Mouse (Mus musculus): ENCODE measurements around the gene Fancm. TPM values are rescaled to one million over a fixed set of nuclear protein-coding genes. Genes with fewer than 3 reads are reported as not detected.

Gene Fancm
- polyA plus RNA-seq (2012; rRNA removed): 0.80 and 0.94 TPM in 2 replicates

GRCm38 (mm10) chr12:65075085-65075732, at the start of gene Fancm:
Gene Fancm (plus strand): TSS chr12:65075603.
- peaks cover 3% of the 10 kb centered on the region; the same call in 1 of the 2 replicates for H3K4me1 ChIP-seq (ENCODE audit: control insufficient read depth, insufficient read depth, insufficient read length, low read length)
- no peaks in the 10 kb centered on the region for H3K27me3 ChIP-seq (ENCODE audit: control insufficient read depth, insufficient read depth, low read length)
- peak within 1 kb of the TSS; percentile 96 for H3K4me3 ChIP-seq (ENCODE audit: low read depth, low read length)
- 2% methylated on average over 39 of the region's 39 CpGs for WGBS
- TF ChIP-seq CTCF (IDR thresholded peaks at IDR 0.05; ENCODE audit: extremely low read depth, insufficient read length, insufficient replicate concordance, low read depth, low read length): no peak; the same call in 1 of the 2 replicates
- peak; percentile 51 for TF ChIP-seq POLR2A (IDR thresholded peaks at IDR 0.05; ENCODE audit: low read depth, low read length)
- no peak within 1 kb of the TSS for H3K27ac ChIP-seq (ENCODE audit: insufficient read depth, low read depth, low read length)
- no peaks in the 10 kb centered on the region for H3K36me3 ChIP-seq (ENCODE audit: control insufficient read depth, insufficient read depth, low read length)

GRCm38 (mm10) chr12:65035839-65036189, 39.6 kb upstream of the Fancm start:
- Histone ChIP-seq H3K27me3 (ENCODE audit: control insufficient read depth, insufficient read depth, low read length) (no peaks in the 10 kb centered on the region), H3K27ac (ENCODE audit: insufficient read depth, low read depth, low read length) (peak overlapping the region; percentile 89; the same call in 1 of the 2 replicates), H3K4me3 (ENCODE audit: low read depth, low read length) (peak overlapping the region; percentile 99), H3K36me3 (ENCODE audit: control insufficient read depth, insufficient read depth, low read length) (no peaks in the 10 kb centered on the region), H3K4me1 (ENCODE audit: control insufficient read depth, insufficient read depth, insufficient read length, low read length) (no peaks in the 10 kb centered on the region)
- no peak for TF ChIP-seq POLR2A (IDR thresholded peaks at IDR 0.05; ENCODE audit: low read depth, low read length)
- no peak for TF ChIP-seq CTCF (IDR thresholded peaks at IDR 0.05; ENCODE audit: extremely low read depth, insufficient read length, insufficient replicate concordance, low read depth, low read length)
- WGBS: 44% methylated on average over 8 of the region's 8 CpGs

- WGBS: under 1% methylated on average over 65 of the region's 65 CpGs
- no peaks in the 10 kb centered on the region for H3K27me3 ChIP-seq (ENCODE audit: control insufficient read depth, insufficient read depth, low read length)
- no peaks in the 10 kb centered on the region for H3K36me3 ChIP-seq (ENCODE audit: control insufficient read depth, insufficient read depth, low read length)
- H3K4me3 ChIP-seq (ENCODE audit: low read depth, low read length): peak within 1 kb of the TSS; percentile 99
- H3K27ac ChIP-seq (ENCODE audit: insufficient read depth, low read depth, low read length): peak within 1 kb of the TSS; percentile 89
- TF ChIP-seq CTCF (IDR thresholded peaks at IDR 0.05; ENCODE audit: extremely low read depth, insufficient read length, insufficient replicate concordance, low read depth, low read length) (no peak), POLR2A (IDR thresholded peaks at IDR 0.05; ENCODE audit: low read depth, low read length) (peak; percentile 69; the same call in 1 of the 2 replicates)
- H3K4me1 ChIP-seq (ENCODE audit: control insufficient read depth, insufficient read depth, insufficient read length, low read length): no peaks in the 10 kb centered on the region
Observed at GRCm38 (mm10) chr12:65036190-65036870, 39.1 kb upstream of the Fancm start, which contains the start of gene Prpf39. Gene Prpf39 (plus strand): TSS chr12:65036333.

GRCm38 (mm10) chr12:65036892-65037545, 38.4 kb upstream of the Fancm start:
- peak overlapping the region; percentile 99 for H3K4me3 ChIP-seq (ENCODE audit: low read depth, low read length)
- no peaks in the 10 kb centered on the region for H3K4me1 ChIP-seq (ENCODE audit: control insufficient read depth, insufficient read depth, insufficient read length, low read length)
- no peaks in the 10 kb centered on the region for H3K27me3 ChIP-seq (ENCODE audit: control insufficient read depth, insufficient read depth, low read length)
- TF ChIP-seq CTCF (IDR thresholded peaks at IDR 0.05; ENCODE audit: extremely low read depth, insufficient read length, insufficient replicate concordance, low read depth, low read length) (no peak), POLR2A (IDR thresholded peaks at IDR 0.05; ENCODE audit: low read depth, low read length) (no peak)
- H3K27ac ChIP-seq (ENCODE audit: insufficient read depth, low read depth, low read length): no peak overlapping the region
- H3K36me3 ChIP-seq (ENCODE audit: control insufficient read depth, insufficient read depth, low read length): no peaks in the 10 kb centered on the region
- WGBS: 4% methylated on average over 18 of the region's 18 CpGs

GRCm38 (mm10) chr12:65037546-65037937, 37.9 kb upstream of the Fancm start:
- Histone ChIP-seq H3K4me3 (ENCODE audit: low read depth, low read length) (no peak overlapping the region), H3K27me3 (ENCODE audit: control insufficient read depth, insufficient read depth, low read length) (no peaks in the 10 kb centered on the region), H3K4me1 (ENCODE audit: control insufficient read depth, insufficient read depth, insufficient read length, low read length) (no peaks in the 10 kb centered on the region), H3K27ac (ENCODE audit: insufficient read depth, low read depth, low read length) (no peak overlapping the region), H3K36me3 (ENCODE audit: control insufficient read depth, insufficient read depth, low read length) (peaks cover 2% of the 10 kb centered on the region; the same call in 1 of the 2 replicates)
- 2% methylated on average over 4 of the region's 4 CpGs for WGBS
- TF ChIP-seq POLR2A (IDR thresholded peaks at IDR 0.05; ENCODE audit: low read depth, low read length) (no peak), CTCF (IDR thresholded peaks at IDR 0.05; ENCODE audit: extremely low read depth, insufficient read length, insufficient replicate concordance, low read depth, low read length) (no peak)

- Histone ChIP-seq H3K4me3 (ENCODE audit: low read depth, low read length) (no peak overlapping the region), H3K36me3 (ENCODE audit: control insufficient read depth, insufficient read depth, low read length) (peaks cover 34% of the 10 kb centered on the region), H3K27me3 (ENCODE audit: control insufficient read depth, insufficient read depth, low read length) (no peaks in the 10 kb centered on the region), H3K4me1 (ENCODE audit: control insufficient read depth, insufficient read depth, insufficient read length, low read length) (no peaks in the 10 kb centered on the region), H3K27ac (ENCODE audit: insufficient read depth, low read depth, low read length) (no peak overlapping the region)
- TF ChIP-seq CTCF (IDR thresholded peaks at IDR 0.05; ENCODE audit: extremely low read depth, insufficient read length, insufficient replicate concordance, low read depth, low read length) (no peak), POLR2A (IDR thresholded peaks at IDR 0.05; ENCODE audit: low read depth, low read length) (no peak)
Observed at GRCm38 (mm10) chr12:65048799-65049198, 26.6 kb upstream of the Fancm start.

GRCm38 (mm10) chr12:65058203-65058602, 17.2 kb upstream of the Fancm start:
- WGBS: 77% methylated on average over 2 of the region's 2 CpGs
- H3K27ac ChIP-seq (ENCODE audit: insufficient read depth, low read depth, low read length): no peak overlapping the region
- no peaks in the 10 kb centered on the region for H3K27me3 ChIP-seq (ENCODE audit: control insufficient read depth, insufficient read depth, low read length)
- H3K4me3 ChIP-seq (ENCODE audit: low read depth, low read length): no peak overlapping the region
- TF ChIP-seq CTCF (IDR thresholded peaks at IDR 0.05; ENCODE audit: extremely low read depth, insufficient read length, insufficient replicate concordance, low read depth, low read length): no peak
- no peak for TF ChIP-seq POLR2A (IDR thresholded peaks at IDR 0.05; ENCODE audit: low read depth, low read length)
- no peaks in the 10 kb centered on the region for H3K4me1 ChIP-seq (ENCODE audit: control insufficient read depth, insufficient read depth, insufficient read length, low read length)
- peaks cover 43% of the 10 kb centered on the region for H3K36me3 ChIP-seq (ENCODE audit: control insufficient read depth, insufficient read depth, low read length)

All from small intestine, adult 2 months (tissue).